Mouse (Mus musculus) kidney, postnatal 36 days (tissue): ENCODE data around the gene Pepd.

Experiments
- DNase-seq, 2 experiments: peaks; one replicate each; pipeline ENCODE4 v3.0.0; 2021 to 2022; ENCODE audit warnings: mixed read lengths in 2 of 2

Gene Pepd

GRCm38 (mm10) chr7:34984526-34985133, 72.5 kb downstream of the Pepd start:
- DNase-seq: peak in 1 of 2 experiments; percentile 6

GRCm38 (mm10) chr7:34985216-34985615, 73.0 kb downstream of the Pepd start:
- no peak for DNase-seq

DNA sequence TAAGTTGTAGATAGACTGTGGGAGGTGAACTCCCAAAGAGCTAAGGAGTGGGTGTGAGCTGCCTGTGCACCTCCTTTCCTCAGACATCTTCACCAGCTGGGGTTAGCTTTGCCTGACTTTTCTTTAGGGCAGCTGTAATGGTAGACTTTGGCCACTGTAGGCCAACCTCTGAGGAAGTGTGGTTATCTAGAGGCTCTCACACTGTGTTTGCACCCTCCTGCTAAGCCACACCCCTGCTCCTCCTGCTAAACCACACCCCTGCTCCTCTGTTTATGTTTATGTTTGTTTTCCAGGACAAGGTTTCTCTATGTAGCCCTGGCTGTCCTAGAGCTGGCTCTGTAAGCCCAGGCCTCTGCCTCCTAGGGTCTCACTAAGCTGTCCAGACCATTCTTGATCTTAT, 73.5 kb downstream of the Pepd start:
- DNase-seq: no peak

DNA sequence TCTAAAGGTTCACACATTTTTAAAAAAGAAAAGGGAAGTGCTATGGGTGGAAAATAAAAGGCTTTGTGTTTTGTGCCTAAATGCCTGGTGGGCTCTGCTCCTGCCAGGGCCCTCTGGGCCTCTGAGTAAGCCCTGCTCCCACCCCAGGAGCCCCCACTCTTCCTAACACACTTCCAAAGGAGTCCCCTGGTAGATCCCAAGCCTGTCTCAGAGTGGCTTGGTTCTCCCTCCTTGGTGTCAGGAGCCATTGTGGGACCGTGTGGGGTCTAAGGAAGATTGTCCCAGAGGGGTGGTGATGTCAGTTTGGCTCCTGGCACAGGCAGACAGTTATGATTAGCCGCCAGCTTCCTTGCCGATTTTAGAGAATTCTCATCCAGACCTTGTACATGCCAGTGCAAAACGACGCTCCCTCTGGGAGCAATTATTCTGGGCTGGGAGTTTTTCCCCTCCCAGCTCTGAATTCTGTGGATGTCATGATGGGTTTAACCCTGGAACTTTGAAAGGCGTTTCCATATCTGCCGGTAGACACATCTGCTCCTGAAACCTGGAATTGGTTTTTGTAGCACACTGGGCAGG, 74.5 kb downstream of the Pepd start:
- DNase-seq: no peak

- DNase-seq: no peak
Observed at GRCm38 (mm10) chr7:34987258-34987657, 75.1 kb downstream of the Pepd start.

DNA sequence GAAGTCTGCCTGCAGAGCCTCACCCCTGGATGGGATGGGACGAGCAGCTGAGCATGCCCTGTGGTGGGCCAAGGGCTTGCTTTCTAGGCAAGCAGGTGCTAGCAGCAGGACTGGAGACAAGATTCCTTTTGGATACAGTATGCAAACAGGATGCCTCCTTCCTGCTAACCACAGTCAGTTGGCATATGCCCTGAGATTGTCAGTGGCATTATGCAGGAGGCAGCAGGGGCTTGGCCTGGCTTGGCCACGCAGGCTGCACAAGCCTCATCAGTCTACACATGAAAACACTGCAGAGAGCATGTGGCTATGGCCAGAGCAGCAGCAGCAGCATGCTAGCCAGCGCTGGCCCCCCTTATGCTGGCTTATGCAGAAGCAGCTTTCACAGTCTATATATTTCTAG, 76.3 kb downstream of the Pepd start:
- DNase-seq: no peak

DNA sequence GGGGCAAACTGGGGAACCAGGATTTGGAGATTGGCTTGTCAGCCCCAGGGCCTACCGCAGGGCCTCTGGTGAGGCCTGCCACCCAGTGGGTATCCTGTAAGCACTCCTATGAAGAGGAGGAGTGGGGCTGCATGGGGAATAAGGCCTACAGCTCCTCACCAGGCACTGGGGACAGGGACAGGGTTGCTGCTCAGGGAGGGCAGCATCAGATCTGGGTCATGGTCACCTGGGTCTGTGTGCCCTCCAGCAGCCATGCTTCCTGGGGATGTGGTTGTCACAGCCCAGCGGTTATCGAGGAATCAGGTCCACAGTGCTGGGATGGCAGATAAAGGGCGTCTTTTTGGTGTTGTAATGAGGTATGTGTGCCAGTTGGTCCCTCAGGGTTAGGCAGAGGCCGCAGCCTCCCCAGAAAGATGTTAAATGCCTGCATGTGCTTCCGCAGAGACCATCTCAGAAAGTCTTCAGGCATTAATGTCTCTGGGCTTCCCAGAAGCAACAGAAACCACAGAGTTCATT, 79.6 kb downstream of the Pepd start:
- DNase-seq: no peak

DNA sequence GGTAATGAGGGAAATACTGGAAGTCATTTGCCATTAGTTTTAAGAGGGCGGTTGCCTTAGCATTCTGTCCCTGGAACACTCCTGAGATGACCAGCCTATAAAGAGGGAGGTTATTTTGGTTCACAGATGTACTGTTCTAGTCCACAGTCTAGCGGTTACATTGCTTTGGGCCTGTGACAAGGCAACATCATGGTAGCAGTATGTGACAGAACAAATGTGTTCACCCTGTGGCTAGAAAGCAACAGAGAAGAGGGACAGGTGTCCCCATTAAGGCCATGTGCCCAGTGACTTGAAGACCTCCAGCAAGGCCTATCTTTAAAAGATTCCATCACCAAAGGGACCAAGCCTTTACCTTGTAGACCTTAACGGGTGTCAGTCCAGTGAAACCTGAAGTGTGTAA, 80.6 kb downstream of the Pepd start:
- DNase-seq: no peak

GRCm38 (mm10) chr7:34995872-34996662, 83.9 kb downstream of the Pepd start:
- DNase-seq: no peak

- peak; percentile 29 to 73 for DNase-seq
Observed at GRCm38 (mm10) chr7:35000839-35001238, 88.7 kb downstream of the Pepd start.

DNA sequence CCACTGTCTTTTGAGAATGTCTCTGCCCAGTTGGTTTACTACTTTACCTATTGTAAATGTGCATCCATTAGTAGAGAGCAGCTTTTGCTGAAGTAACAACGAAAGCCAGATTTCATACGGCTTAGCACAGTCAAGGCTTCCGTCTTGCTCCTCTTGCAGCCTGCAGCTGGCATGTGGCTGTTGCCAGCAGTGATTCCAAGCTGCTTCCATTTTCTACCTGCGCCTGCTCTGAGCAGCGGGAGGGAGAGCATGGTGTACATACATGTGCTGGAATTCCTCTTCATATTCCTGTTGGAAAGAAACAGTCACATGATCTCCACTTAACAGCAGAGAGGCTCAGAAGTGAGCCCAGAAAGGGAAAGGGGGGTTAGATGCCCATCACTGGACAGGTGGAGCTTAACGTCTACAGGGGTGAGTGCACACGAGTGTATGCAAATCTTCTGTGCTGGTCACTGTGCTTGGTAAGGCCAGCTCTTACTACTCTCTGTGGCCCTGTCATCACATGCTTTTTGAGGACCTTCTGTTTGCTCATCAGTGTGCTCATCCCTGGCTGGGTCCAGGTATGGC, 91.1 kb downstream of the Pepd start:
- DNase-seq: no peak

- no peak for DNase-seq
Observed at GRCm38 (mm10) chr7:35006661-35007060, 94.5 kb downstream of the Pepd start.

DNA sequence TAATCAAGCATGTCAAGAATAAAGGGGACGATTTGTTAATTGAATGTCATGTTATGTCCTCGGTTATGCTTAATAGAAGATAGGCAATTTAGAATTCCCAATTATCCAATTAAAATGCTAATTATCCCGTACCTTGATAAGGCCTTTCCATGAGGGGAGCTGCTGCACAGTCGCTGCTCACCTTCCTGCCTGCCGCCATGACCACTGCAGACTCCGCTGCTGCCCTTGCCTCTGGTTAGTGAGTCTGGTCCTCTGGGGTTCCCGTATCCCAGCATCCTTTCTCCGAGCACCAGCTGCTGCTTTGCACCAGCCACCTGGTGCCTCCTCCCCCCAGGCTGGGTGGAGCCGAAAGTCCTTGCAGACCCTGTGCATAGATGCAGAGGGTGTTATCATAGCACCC, 101.0 kb downstream of the Pepd start:
- DNase-seq: no peak

DNA sequence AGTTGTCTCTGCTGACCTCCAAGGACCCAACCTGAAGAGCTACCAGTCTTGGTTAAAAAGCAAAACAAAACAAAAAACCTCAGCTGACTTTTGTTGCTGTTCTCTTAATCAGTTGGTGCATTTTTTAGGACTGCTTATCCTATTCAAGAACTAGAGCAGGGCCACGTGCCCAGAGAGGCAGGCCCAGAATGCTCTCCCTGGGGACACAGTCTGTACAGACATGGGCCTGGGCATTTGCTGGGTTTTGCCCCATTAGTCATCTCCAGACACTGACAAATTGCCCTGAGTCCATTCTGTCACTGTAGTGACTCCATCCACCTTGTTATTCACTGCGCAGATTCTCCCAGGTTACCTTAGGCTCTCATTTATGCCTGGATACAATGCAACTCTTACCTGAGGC, 103.1 kb downstream of the Pepd start:
- DNase-seq: no peak

GRCm38 (mm10) chr7:35021365-35021764, 109.2 kb downstream of the Pepd start:
- no peak for DNase-seq

GRCm38 (mm10) chr7:35023251-35023650, 111.1 kb downstream of the Pepd start:
- DNase-seq: no peak

GRCm38 (mm10) chr7:35024426-35024825, 112.2 kb downstream of the Pepd start:
- no peak for DNase-seq

GRCm38 (mm10) chr7:35025409-35026275, 113.5 kb downstream of the Pepd start:
- DNase-seq: peak; percentile 70 to 91

- no peak for DNase-seq
Observed at GRCm38 (mm10) chr7:35026276-35026630, 114.1 kb downstream of the Pepd start.

GRCm38 (mm10) chr7:35026838-35027291, 114.7 kb downstream of the Pepd start:
- DNase-seq: peak; percentile 60 to 82

DNA sequence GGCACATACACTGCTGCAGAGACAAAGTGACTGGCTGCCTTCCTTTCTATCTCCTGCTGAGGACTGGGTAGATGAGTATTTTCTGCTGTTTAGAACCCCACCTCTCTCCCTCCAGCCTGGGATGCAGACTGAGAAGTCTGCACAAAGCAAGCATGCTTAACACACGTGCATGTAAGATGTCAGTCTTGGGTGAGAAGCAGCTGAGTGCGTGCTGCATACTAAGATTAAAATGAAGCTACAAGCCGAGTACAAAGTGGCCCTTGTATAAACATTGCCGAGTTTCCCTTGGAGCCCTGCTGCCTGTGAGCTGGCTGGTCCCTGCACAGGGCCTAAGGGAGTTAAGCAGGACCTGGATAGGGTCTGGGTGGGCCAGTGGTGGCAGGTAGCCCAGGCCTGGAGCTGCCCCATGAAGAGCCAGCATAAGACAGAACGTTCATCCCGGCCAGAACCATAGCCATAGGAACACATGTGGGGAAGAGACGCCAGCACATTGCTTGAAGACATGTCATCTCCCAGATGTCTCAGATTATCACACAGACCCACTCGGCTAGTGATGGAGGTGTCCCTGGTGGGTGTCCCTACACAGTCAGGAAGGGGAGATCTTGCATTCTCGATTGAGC, 115.7 kb downstream of the Pepd start:
- no peak for DNase-seq

DNA sequence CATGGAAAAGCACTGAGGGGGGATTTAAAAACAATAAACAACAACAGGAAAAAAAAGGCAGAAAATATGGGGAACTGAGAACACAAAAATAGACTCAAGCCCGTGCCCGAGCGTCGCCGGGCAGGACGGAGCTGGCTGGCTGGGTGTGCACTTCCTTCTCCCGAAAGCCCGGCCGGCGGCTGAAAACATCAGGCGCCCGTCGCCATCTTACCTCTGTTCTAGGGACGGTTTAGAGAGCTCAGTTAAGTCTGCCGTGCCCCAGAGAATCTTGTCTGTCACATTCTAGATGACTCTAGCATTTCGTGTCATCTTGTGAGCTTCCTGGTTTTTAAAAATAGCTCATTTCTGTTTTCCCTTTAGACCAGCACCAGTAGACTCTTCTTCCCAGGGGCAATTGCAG, 116.4 kb downstream of the Pepd start:
- peak in 1 of 2 experiments; percentile 46 for DNase-seq
